Mouse (Mus musculus): ENCODE results near the gene Aak1.

GRCm38 (mm10) chr6:86830738-86831500, 18.4 kb upstream of the Aak1 start:
- TF ChIP-seq CTCF (IDR thresholded peaks at IDR 0.05; ENCODE audit: borderline replicate concordance, control insufficient read depth, extremely low read depth, insufficient read depth, low read length, poor library complexity) (no peak), POLR2A (IDR thresholded peaks at IDR 0.05; ENCODE audit: control insufficient read depth, extremely low read depth, insufficient read depth, low read length, poor library complexity) (no peak)

Measured in thymus, adult 2 months (tissue).